Mouse (Mus musculus): ENCODE data around the gene Zfp455. TPM values are rescaled to one million over a fixed set of nuclear protein-coding genes. Genes with fewer than 3 reads are reported as not detected.
"Not testable (repeated sequence)": the region's sequence is repeated elsewhere in the genome, so short reads cannot be mapped to it uniquely, and the experiment has no call there.

Gene Zfp455
- polyA plus RNA-seq (2015; fragmentation: Nextera tagmentation; extraction: Ambion mirVana), result 2.6 and 3.1 TPM in 2 replicates

DNA sequence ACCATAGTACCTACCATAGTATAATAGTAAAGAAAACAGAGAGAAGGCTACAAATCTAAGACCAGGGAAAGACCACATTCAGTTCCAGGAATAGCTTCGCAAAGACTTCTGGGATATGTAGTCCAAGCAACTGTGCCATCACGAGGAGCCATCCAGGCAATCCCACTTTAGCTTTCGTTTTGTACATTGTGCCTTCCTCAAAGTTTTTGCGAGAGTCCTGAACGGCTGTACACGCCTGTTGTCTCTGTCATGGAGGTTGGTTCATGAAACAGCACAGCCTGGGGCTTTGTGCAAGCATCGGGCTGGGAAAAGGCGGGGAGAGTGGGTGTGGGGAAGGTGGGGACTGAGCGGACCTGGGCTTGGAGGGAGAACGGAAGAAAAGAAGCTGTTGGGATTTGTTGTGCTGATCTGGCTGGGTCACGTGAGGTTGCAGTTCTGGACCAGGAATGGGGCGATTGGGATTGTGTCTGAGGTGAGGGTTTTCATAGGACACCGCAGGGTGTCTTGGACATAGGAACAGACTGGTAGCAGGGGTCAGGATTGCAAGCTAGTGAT is at the start of gene Zfp455:
Gene Zfp455, plus strand, starts transcription at position 167 of the 555 bp plus-strand sequence.
- Histone ChIP-seq H3K4me1 (replicated peaks) (peaks cover 7% of the 10 kb centered on the region), H3K27ac (0 out of 2 replicates have a peak within 1 kb of the TSS, but pooled peaks have one; percentile 18), H3K27me3 (no peaks in the 10 kb centered on the region), H3K9me3 (no peaks in the 10 kb centered on the region), H3K4me3 (peak within 1 kb of the TSS; percentile 65), H3K9ac (peak within 1 kb of the TSS; percentile 75), H3K4me2 (peak within 1 kb of the TSS; percentile 73), H3K36me3 (no peaks in the 10 kb centered on the region)
- peak; percentile 95 for ATAC-seq (ENCODE audit: low FRiP score)
- WGBS, result 3% methylated on average over 13 of the region's 13 CpGs

DNA sequence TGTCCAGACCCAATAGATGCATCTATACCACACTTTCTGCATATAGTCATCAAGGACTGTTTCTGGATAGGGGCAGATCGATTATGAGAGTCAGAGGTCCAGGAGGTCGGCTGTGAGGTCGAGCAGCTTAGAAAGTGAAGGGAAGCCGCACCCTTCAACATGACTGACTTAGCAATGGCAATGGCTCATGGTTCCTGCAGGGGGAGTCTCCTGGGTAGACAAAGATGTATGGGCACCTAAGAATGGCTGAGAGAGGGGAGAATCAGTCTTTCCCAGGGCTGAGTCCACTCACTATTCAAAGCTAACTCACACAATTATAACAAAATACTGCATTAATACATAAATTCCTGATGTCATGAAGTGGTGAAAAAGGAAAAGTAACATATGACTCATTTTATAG is 28.2 kb upstream of the Zfp455 start:
- WGBS, result 70% methylated on average over 4 of the region's 4 CpGs
- not testable (repeated sequence) for H3K9me3 ChIP-seq; H3K4me3 ChIP-seq; ATAC-seq (ENCODE audit: low FRiP score); H3K4me1 ChIP-seq (replicated peaks); H3K36me3 ChIP-seq; H3K9ac ChIP-seq; H3K27ac ChIP-seq; H3K4me2 ChIP-seq; H3K27me3 ChIP-seq

DNA sequence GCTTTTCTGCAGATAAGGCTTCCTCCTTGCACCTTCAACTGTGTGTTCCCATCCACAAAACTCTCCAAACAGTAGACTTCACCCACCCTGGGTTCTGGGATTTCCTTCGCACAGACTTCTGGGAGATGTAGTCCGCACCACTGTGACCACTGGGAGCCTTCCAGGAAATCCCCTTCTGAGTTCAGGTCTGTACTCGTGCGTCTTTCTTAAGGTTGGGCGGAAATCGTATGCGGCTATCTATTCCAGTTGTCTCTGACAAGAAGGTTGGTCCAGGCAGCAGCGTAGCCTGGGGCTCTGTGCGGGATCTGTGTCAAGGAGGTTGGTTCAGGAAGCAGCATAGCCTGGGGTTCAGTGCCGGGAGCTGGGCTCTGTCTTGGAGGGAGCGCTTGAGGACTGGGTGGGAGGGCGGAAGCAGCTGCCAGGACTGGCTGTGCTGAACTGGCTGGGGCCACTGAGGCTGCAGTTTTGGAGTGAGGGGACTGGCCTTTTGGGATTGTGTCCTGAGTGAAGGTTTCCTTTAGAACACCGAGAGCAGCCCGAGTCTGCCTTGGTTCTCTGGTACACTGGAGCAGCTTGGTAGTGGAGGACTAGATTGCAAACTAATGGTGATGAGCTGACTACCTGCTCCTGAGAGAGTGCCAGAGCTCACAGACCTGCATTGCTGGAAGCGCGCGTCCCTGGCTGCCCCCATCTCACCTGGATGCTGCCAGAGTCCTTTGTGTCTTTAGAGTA is 21.1 kb upstream of the Zfp455 start, which contains the start of gene Rsl1:
Gene Rsl1, plus strand, starts transcription at position 192 of the 732 bp plus-strand sequence.
- Histone ChIP-seq H3K9ac (peak within 1 kb of the TSS; percentile 77), H3K4me2 (peak within 1 kb of the TSS; percentile 63), H3K27ac (peak within 1 kb of the TSS; percentile 74), H3K4me3 (peak within 1 kb of the TSS; percentile 62)
- not testable (repeated sequence) for H3K27me3 ChIP-seq; H3K9me3 ChIP-seq; H3K36me3 ChIP-seq; H3K4me1 ChIP-seq (replicated peaks)
- ATAC-seq (ENCODE audit: low FRiP score), result peak; percentile 98
- 2% methylated on average over 17 of the region's 17 CpGs for WGBS

- peak overlapping the region; percentile 77 for H3K9ac ChIP-seq
- ATAC-seq (ENCODE audit: low FRiP score), result no peak
- no peak overlapping the region for H3K27ac ChIP-seq
- H3K4me3 ChIP-seq, result peak overlapping the region; percentile 62
- H3K4me1 ChIP-seq (replicated peaks), result peaks cover 4% of the 10 kb centered on the region; the same call in 1 of the 2 replicates
- no peaks in the 10 kb centered on the region for H3K27me3 ChIP-seq
- peaks cover 8% of the 10 kb centered on the region; the same call in 1 of the 2 replicates for H3K36me3 ChIP-seq
- no peaks in the 10 kb centered on the region for H3K9me3 ChIP-seq
- H3K4me2 ChIP-seq, result peak overlapping the region; percentile 63
- WGBS, result 32% methylated on average over 5 of the region's 5 CpGs
Measured at GRCm38 (mm10) chr13:67173723-67174055, 20.6 kb upstream of the Zfp455 start.

DNA sequence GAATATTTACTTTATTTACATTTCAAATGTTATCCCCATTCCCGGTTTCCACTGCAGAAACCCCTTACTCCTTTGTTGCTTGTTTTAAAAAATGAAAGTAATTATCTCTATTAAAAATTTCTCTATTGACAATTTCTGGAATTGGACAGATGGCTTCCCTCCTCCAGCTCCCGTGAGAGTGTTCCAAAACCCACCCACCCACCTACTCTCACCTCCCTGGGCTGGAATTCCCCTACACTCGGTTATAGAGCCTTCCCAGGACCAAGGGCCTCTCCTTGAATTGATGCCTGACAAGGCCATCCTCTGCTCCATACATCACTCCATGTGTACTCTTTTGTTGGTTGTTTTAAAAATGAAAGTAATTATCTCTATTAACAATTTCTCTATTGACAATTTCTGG is 7.3 kb downstream of the Zfp455 start:
- 81% methylated on average over 3 of the region's 3 CpGs for WGBS
- Histone ChIP-seq H3K4me3 (no peak overlapping the region), H3K9me3 (no peaks in the 10 kb centered on the region), H3K4me1 (replicated peaks) (no peaks in the 10 kb centered on the region), H3K27me3 (no peaks in the 10 kb centered on the region), H3K9ac (no peak overlapping the region), H3K36me3 (peaks cover 10% of the 10 kb centered on the region), H3K27ac (no peak overlapping the region), H3K4me2 (no peak overlapping the region)
- no peak for ATAC-seq (ENCODE audit: low FRiP score)

GRCm38 (mm10) chr13:67214015-67214607 is 19.8 kb downstream of the Zfp455 start:
- no peak overlapping the region for H3K4me3 ChIP-seq
- no peaks in the 10 kb centered on the region for H3K27me3 ChIP-seq
- no peaks in the 10 kb centered on the region; the same call in 1 of the 2 replicates for H3K36me3 ChIP-seq
- H3K27ac ChIP-seq, result no peak overlapping the region
- 0 out of 2 replicates have a peak, but pooled peaks cover 3% of the 10 kb centered on the region for H3K9me3 ChIP-seq
- H3K9ac ChIP-seq, result no peak overlapping the region
- H3K4me2 ChIP-seq, result no peak overlapping the region
- H3K4me1 ChIP-seq (replicated peaks), result no peaks in the 10 kb centered on the region
- 65% methylated on average over 4 of the region's 4 CpGs for WGBS
- no peak for ATAC-seq (ENCODE audit: low FRiP score)

Other genes with a start within 250 kb of the Zfp455 start
- gene Zfp712, start 133.3 kb upstream of the Zfp455 start, polyA plus RNA-seq (2015; fragmentation: Nextera tagmentation; extraction: Ambion mirVana), result 5.4 and 6.8 TPM in 2 replicates
- 8.7 and 9.8 TPM in 2 replicates for gene Zfp708, start 96.5 kb upstream of the Zfp455 start, polyA plus RNA-seq (2015; fragmentation: Nextera tagmentation; extraction: Ambion mirVana)
- 1.4 and 1.7 TPM in 2 replicates for gene Gm28557, start 85.9 kb upstream of the Zfp455 start, polyA plus RNA-seq (2015; fragmentation: Nextera tagmentation; extraction: Ambion mirVana)
- gene Rslcan18, start 78.2 kb upstream of the Zfp455 start, polyA plus RNA-seq (2015; fragmentation: Nextera tagmentation; extraction: Ambion mirVana), result 0.10 TPM in 1 of 2 replicates, not detected in the other
- gene Zfp759, start 72.8 kb upstream of the Zfp455 start, polyA plus RNA-seq (2015; fragmentation: Nextera tagmentation; extraction: Ambion mirVana), result 4.1 and 4.2 TPM in 2 replicates
- 5.5 and 7.5 TPM in 2 replicates for gene Rsl1, start 21.3 kb upstream of the Zfp455 start, polyA plus RNA-seq (2015; fragmentation: Nextera tagmentation; extraction: Ambion mirVana)
- gene Zfp458, start 84.0 kb downstream of the Zfp455 start, polyA plus RNA-seq (2015; fragmentation: Nextera tagmentation; extraction: Ambion mirVana), result 5.1 and 5.4 TPM in 2 replicates
- gene Zfp457, start 112.0 kb downstream of the Zfp455 start, polyA plus RNA-seq (2015; fragmentation: Nextera tagmentation; extraction: Ambion mirVana), result 0.84 and 1.1 TPM in 2 replicates
- 1.6 and 1.9 TPM in 2 replicates for gene Zfp595, start 138.1 kb downstream of the Zfp455 start, polyA plus RNA-seq (2015; fragmentation: Nextera tagmentation; extraction: Ambion mirVana)
- 0.44 TPM in 1 of 2 replicates, not detected in the other for gene Gm28044, start 166.0 kb downstream of the Zfp455 start, polyA plus RNA-seq (2015; fragmentation: Nextera tagmentation; extraction: Ambion mirVana)
- gene Zfp953, start 166.1 kb downstream of the Zfp455 start, polyA plus RNA-seq (2015; fragmentation: Nextera tagmentation; extraction: Ambion mirVana), result 0.68 and 0.69 TPM in 2 replicates
- not detected in 2 replicates for gene Gm28041, start 181.2 kb downstream of the Zfp455 start, polyA plus RNA-seq (2015; fragmentation: Nextera tagmentation; extraction: Ambion mirVana)
- gene Zfp456, start 181.3 kb downstream of the Zfp455 start, polyA plus RNA-seq (2015; fragmentation: Nextera tagmentation; extraction: Ambion mirVana), result 0.55 and 0.72 TPM in 2 replicates
- gene Zfp429, start 205.3 kb downstream of the Zfp455 start, polyA plus RNA-seq (2015; fragmentation: Nextera tagmentation; extraction: Ambion mirVana), result 3.4 and 5.0 TPM in 2 replicates
- gene Zfp459, start 226.9 kb downstream of the Zfp455 start, polyA plus RNA-seq (2015; fragmentation: Nextera tagmentation; extraction: Ambion mirVana), result 0.21 and 0.58 TPM in 2 replicates

Data from hindbrain, embryonic 13.5 days (tissue).